Mouse (Mus musculus): ENCODE results near the gene Them7. TPM values are rescaled to one million over a fixed set of nuclear protein-coding genes. Genes with fewer than 3 reads are reported as not detected.

The Them7 gene
- polyA plus RNA-seq, 1 experiment from 2014 or later = not detected

DNA sequence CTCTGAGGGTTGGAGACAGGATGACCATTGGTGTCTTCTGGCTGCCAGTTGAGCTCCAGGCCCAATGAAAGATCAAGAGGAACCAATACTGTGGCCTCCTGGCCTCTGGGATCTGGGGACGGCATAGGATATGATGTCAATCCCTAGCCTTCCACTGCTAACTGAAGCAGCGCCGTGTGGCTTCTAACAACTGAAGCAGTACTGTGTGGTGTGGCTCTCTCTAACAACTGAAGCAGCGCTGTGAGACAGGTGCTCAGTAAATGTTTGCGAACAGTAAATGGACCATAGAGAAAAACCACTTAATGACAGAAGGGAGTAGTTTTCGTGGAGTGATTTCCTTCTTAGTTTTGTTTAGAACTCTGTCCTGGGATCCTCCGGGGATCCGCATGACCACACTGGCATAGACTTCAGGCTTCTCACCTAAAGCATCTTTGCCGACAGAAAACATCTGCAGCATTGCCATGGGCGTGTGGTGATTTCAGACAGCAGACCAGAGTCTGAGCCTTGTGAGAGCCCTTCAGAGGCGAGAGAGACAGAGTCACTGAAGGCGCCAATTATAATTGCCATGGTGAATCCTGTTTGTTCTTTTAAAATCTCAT, 194.6 kb downstream of the Them7 start:
- Histone ChIP-seq H3K9me3 (ENCODE audit: control insufficient read depth, low read length) (no peaks in the 10 kb centered on the region), H3K4me2 (ENCODE audit: low read length) (no peak overlapping the region), H3K4me1 (replicated peaks; ENCODE audit: control insufficient read depth, insufficient read depth, low read length) (peaks cover 18% of the 10 kb centered on the region), H3K4me3 (replicated peaks; ENCODE audit: low read length) (no peak overlapping the region), H3K27ac (ENCODE audit: low read length) (no peak overlapping the region), H3K9ac (replicated peaks; ENCODE audit: low read depth, low read length) (no peak overlapping the region), H3K36me3 (ENCODE audit: control insufficient read depth, insufficient read depth) (no peaks in the 10 kb centered on the region), H3K27me3 (replicated peaks; ENCODE audit: control insufficient read depth, insufficient read depth, low read length) (no peaks in the 10 kb centered on the region)
- no peak for ATAC-seq
- WGBS = 91% methylated on average over 12 of the region's 12 CpGs

DNA sequence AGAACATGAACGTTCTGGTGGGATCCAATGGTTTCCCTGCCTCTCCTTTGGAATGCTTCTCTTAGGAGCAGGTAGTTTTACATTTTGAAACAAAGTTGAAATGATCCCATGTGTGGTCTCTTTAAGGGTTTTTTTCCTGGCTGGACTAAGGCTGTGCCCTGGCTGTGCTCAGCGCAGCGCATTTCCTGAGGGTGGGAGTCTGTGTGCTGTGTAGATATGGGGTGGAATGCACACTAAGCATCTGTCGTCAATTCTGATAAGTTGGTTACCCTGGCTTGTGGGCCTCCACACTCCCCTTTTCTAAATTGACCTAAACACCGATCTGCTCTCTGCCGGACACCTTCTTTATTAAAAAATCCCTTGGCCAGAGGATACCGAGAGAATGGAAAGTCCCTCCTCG, 203.3 kb downstream of the Them7 start:
- H3K9me3 ChIP-seq (ENCODE audit: control insufficient read depth, low read length) = no peaks in the 10 kb centered on the region
- H3K4me2 ChIP-seq (ENCODE audit: low read length) = no peak overlapping the region
- no peak overlapping the region for H3K27ac ChIP-seq (ENCODE audit: low read length)
- ATAC-seq = no peak
- H3K9ac ChIP-seq (replicated peaks; ENCODE audit: low read depth, low read length) = no peak overlapping the region
- H3K4me1 ChIP-seq (replicated peaks; ENCODE audit: control insufficient read depth, insufficient read depth, low read length) = no peaks in the 10 kb centered on the region
- 84% methylated on average over 8 of the region's 8 CpGs for WGBS
- no peak overlapping the region for H3K4me3 ChIP-seq (replicated peaks; ENCODE audit: low read length)
- no peaks in the 10 kb centered on the region; the same call in 1 of the 2 replicates for H3K27me3 ChIP-seq (replicated peaks; ENCODE audit: control insufficient read depth, insufficient read depth, low read length)
- no peaks in the 10 kb centered on the region for H3K36me3 ChIP-seq (ENCODE audit: control insufficient read depth, insufficient read depth)

GRCm38 (mm10) chr2:105428029-105428428, 203.9 kb downstream of the Them7 start:
- H3K27me3 ChIP-seq (replicated peaks; ENCODE audit: control insufficient read depth, insufficient read depth, low read length) = no peaks in the 10 kb centered on the region; the same call in 1 of the 2 replicates
- H3K4me3 ChIP-seq (replicated peaks; ENCODE audit: low read length) = no peak overlapping the region
- ATAC-seq = peak; percentile 41; the same call in 1 of the 2 replicates
- no peak overlapping the region for H3K27ac ChIP-seq (ENCODE audit: low read length)
- WGBS = 3% methylated on average over 12 of the region's 12 CpGs
- H3K4me2 ChIP-seq (ENCODE audit: low read length) = no peak overlapping the region
- H3K9ac ChIP-seq (replicated peaks; ENCODE audit: low read depth, low read length) = no peak overlapping the region
- H3K9me3 ChIP-seq (ENCODE audit: control insufficient read depth, low read length) = no peaks in the 10 kb centered on the region
- no peaks in the 10 kb centered on the region for H3K36me3 ChIP-seq (ENCODE audit: control insufficient read depth, insufficient read depth)
- 0 out of 2 replicates have a peak, but pooled peaks cover 1% of the 10 kb centered on the region for H3K4me1 ChIP-seq (replicated peaks; ENCODE audit: control insufficient read depth, insufficient read depth, low read length)

DNA sequence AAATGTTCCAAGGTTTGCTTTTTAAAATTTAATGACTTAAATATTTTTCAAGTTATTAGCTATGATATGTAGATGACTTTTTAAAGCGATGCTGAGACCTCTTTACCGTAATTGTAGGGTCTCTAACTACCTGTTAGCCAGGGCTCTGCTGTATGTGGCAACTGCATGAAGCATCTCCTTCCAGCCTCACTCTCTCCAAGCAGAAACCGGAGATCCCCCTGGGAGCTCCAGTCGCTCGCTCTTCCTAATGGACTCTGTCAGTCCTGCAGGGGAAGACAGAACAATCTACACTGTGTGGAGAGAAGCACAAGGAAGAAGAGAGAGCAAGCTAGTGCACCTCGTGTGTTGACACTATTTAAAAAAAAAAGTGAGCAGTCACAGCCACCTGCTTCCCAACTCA, 204.3 kb downstream of the Them7 start:
- no peak overlapping the region for H3K9ac ChIP-seq (replicated peaks; ENCODE audit: low read depth, low read length)
- H3K27me3 ChIP-seq (replicated peaks; ENCODE audit: control insufficient read depth, insufficient read depth, low read length) = no peaks in the 10 kb centered on the region; the same call in 1 of the 2 replicates
- no peak overlapping the region for H3K4me2 ChIP-seq (ENCODE audit: low read length)
- no peak overlapping the region for H3K4me3 ChIP-seq (replicated peaks; ENCODE audit: low read length)
- peak; percentile 11; the same call in 1 of the 2 replicates for ATAC-seq
- no peak overlapping the region for H3K27ac ChIP-seq (ENCODE audit: low read length)
- WGBS = 27% methylated on average over 6 of the region's 6 CpGs
- no peaks in the 10 kb centered on the region for H3K9me3 ChIP-seq (ENCODE audit: control insufficient read depth, low read length)
- 0 out of 2 replicates have a peak, but pooled peaks cover 2% of the 10 kb centered on the region for H3K4me1 ChIP-seq (replicated peaks; ENCODE audit: control insufficient read depth, insufficient read depth, low read length)
- no peaks in the 10 kb centered on the region for H3K36me3 ChIP-seq (ENCODE audit: control insufficient read depth, insufficient read depth)

Other genes with a start within 250 kb of the Them7 start
- gene Eif3m, start 207.2 kb upstream of the Them7 start, polyA plus RNA-seq (2015; fragmentation: Nextera tagmentation; extraction: Ambion mirVana) = 181 and 216 TPM in 2 replicates
- gene Gm11060, start 132.3 kb upstream of the Them7 start, polyA plus RNA-seq (2015; fragmentation: Nextera tagmentation; extraction: Ambion mirVana) = not detected in 2 replicates
- 0.14 and 0.16 TPM in 2 replicates for gene Wt1, start 97.8 kb upstream of the Them7 start, polyA plus RNA-seq (2015; fragmentation: Nextera tagmentation; extraction: Ambion mirVana)
- 46.7 and 53.9 TPM in 2 replicates for gene Rcn1, start 175.0 kb downstream of the Them7 start, polyA plus RNA-seq (2015; fragmentation: Nextera tagmentation; extraction: Ambion mirVana)